Mouse (Mus musculus): Measurements from ENCODE around the gene Serpina12.

DNA sequence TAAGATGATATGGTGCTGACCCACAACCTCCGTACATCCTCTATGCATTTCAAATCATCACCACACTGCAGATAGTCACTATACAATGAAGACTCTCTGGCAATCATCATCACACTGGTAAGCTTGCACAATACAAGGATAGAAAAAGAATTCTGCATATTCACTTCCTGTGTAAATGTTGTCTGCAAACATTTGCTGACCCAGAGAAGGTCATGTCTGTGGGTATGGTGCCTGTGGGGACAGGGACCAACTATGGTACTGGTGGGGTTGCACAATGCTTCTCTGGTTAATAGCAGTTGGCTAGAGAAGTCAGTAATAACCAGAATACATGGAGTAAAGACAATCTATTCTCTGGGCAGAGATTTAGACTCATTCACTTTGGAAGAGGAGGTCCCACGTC, 1.5 kb downstream of the Serpina12 start:
- no peak for TF ChIP-seq EP300 (IDR thresholded peaks at IDR 0.05; ENCODE audit: low read depth)
- TF ChIP-seq CTCF (IDR thresholded peaks at IDR 0.05; ENCODE audit: low read depth), result no peak
